Comparison of ENCODE assay signal across 24 mouse cellular contexts in genomic region chr1:153188081-153188480, GRCm38 (mm10). TPM values are rescaled to one million over a fixed set of nuclear protein-coding genes. Genes with fewer than 3 reads are reported as not detected.
"Had no signal": no experiment of that assay in that cellular context is flagged by ENCODE, and none has a peak within 500 bp of the region (broad histone marks: within the 10 kb centered on the region; RNA-seq: fewer than 3 reads in every experiment).

No protein-coding gene starts in this region.

- ATAC-seq: hindbrain, postnatal 0 days; liver, postnatal 0 days had no signal

- H3K36me3 ChIP-seq: heart, embryonic 10.5 days; heart, embryonic 12.5 days; heart, embryonic 15.5 days; hindbrain, embryonic 13.5 days; hindbrain, embryonic 15.5 days; limb, embryonic 10.5 days; limb, embryonic 12.5 days; liver, embryonic 13.5 days; liver, embryonic 15.5 days had no signal

- H3K27ac ChIP-seq: heart, embryonic 10.5 days; heart, embryonic 15.5 days; hindbrain, embryonic 13.5 days; hindbrain, embryonic 15.5 days; hindbrain, postnatal 0 days; layer of hippocampus, adult 2 months; left cerebral cortex, adult 2 months; limb, embryonic 10.5 days; limb, embryonic 12.5 days; liver, embryonic 13.5 days; liver, embryonic 15.5 days had no signal

- H3K4me2 ChIP-seq: heart, embryonic 12.5 days; heart, embryonic 15.5 days; hindbrain, embryonic 13.5 days; hindbrain, embryonic 15.5 days; limb, embryonic 12.5 days; liver, embryonic 11.5 days; liver, embryonic 13.5 days; liver, embryonic 15.5 days had no signal

- H3K27me3 ChIP-seq: heart, embryonic 15.5 days had no signal

- H3K9ac ChIP-seq: heart, embryonic 12.5 days; heart, embryonic 15.5 days; hindbrain, embryonic 13.5 days; hindbrain, embryonic 15.5 days; limb, embryonic 12.5 days; liver, embryonic 13.5 days; liver, embryonic 15.5 days; liver, postnatal 0 days had no signal

- H3K4me1 ChIP-seq: liver, embryonic 13.5 days; liver, embryonic 15.5 days had no signal

- DNase-seq: gastrocnemius, postnatal 14 days; gastrocnemius, postnatal 36 days; heart, adult 18-20 months; kidney, adult 18-20 months; kidney, adult 9 months; kidney, postnatal 10 days; kidney, postnatal 25 days; kidney, postnatal 4 days; liver; liver, embryonic 13.5 days; liver, postnatal 0 days had no signal

- H3K4me3 ChIP-seq: heart, embryonic 10.5 days; heart, embryonic 12.5 days; heart, embryonic 15.5 days; hindbrain, embryonic 13.5 days; hindbrain, embryonic 15.5 days; layer of hippocampus, adult 2 months; left cerebral cortex, adult 2 months; limb, embryonic 10.5 days; limb, embryonic 12.5 days; liver, embryonic 13.5 days; liver, embryonic 15.5 days had no signal

- H3K9me3 ChIP-seq: heart, embryonic 10.5 days; heart, embryonic 12.5 days; heart, embryonic 15.5 days; hindbrain, embryonic 13.5 days; hindbrain, embryonic 15.5 days; limb, embryonic 10.5 days; liver, embryonic 13.5 days; liver, embryonic 15.5 days had no signal

RNA-seq across cellular contexts. Expression of gene Lamc2, which starts 1.8 kb away (rescaled TPM):
- total RNA-seq: hematopoietic stem cell, adult 5-6 weeks had no signal
